Mouse (Mus musculus): ENCODE measurements at regions not wholly inside any gene's neighbourhood (a gene's known extent, or its start where the extent isn't known, plus 50 kb on each side); places are given as distances from the start of the nearest gene placed in this dataset.

DNA sequence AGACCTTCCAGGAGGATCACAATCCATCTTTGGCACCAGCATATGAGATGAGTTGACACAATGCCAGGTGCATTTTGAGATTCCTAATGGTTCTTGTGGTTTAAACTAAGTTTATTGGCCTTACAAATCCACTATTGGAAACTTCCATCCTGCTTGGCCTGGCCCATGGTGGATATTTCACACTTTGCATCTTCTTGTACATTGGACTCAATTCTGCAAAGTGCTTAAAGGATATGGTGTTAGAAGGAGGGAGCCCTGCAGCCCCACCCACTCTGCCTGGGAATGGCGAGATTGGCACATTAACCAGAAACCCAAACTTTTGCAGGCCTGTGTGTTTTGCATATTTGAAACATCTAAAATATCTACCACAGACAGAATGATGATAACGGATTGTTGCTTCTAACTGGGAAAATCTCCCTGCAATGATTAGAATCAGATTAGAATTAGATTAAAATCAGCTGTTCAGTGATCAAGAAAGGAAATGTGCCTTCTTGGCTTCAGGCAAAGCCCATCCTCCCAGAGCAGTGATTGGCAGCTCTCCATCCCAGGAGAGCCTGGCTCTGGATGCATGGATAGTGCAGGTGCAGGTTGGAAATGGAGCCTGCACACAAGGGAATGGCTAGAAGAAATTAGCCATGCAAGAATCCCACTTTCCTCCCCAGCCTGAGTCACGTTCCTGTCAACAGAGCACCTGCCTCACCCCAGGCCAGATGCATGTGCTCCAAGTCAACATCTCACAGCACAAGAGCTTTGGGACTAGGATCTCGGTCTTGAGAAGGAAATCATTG is 162.3 kb downstream of the Atp6ap1l start:
- 70% methylated on average over 4 of the region's 4 CpGs for WGBS
- no peak overlapping the region for H3K9ac ChIP-seq (ENCODE audit: low read depth, low read length)
- H3K4me2 ChIP-seq (ENCODE audit: low read length) = no peak overlapping the region
- H3K9me3 ChIP-seq (replicated peaks; ENCODE audit: low read length) = no peaks in the 10 kb centered on the region
- H3K27ac ChIP-seq = no peak overlapping the region
- TF ChIP-seq CTCF (IDR thresholded peaks at IDR 0.05; ENCODE audit: low read depth) = no peak
- H3K36me3 ChIP-seq (ENCODE audit: insufficient read depth, low read length) = no peaks in the 10 kb centered on the region
- H3K4me1 ChIP-seq (replicated peaks; ENCODE audit: insufficient read depth, low read length) = no peaks in the 10 kb centered on the region
- DNase-seq (ENCODE audit: low spot score) (no peak), ATAC-seq (replicated peaks; ENCODE audit: low FRiP score, low read depth) (no peak)
- no peak overlapping the region for H3K4me3 ChIP-seq (replicated peaks; ENCODE audit: low read depth, low read length)
- H3K27me3 ChIP-seq (ENCODE audit: insufficient read depth, low read length) = no peaks in the 10 kb centered on the region

DNA sequence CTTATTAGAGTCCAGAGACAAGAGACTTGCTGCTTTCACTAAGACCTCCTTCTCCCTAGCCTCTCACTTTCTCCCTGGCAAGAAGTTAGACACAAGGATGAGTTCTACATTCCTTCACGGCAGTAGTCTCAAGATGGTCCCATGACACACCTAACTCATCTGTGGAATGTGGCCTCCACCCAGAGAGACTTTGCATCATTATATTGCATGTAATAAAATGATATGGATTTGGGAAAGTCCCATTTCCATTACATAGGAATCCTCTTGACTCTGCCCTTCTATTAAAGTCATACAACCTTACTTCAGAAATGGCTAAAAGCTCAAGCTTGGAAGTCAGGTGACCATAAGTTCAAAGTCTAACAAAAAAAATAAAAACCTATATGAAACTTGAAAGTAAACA is 165.4 kb downstream of the Atp6ap1l start:
- no peak overlapping the region for H3K27ac ChIP-seq
- no peaks in the 10 kb centered on the region for H3K27me3 ChIP-seq (ENCODE audit: insufficient read depth, low read length)
- H3K36me3 ChIP-seq (ENCODE audit: insufficient read depth, low read length) = no peaks in the 10 kb centered on the region
- H3K9ac ChIP-seq (ENCODE audit: low read depth, low read length) = no peak overlapping the region
- TF ChIP-seq CTCF (IDR thresholded peaks at IDR 0.05; ENCODE audit: low read depth) = no peak
- H3K4me2 ChIP-seq (ENCODE audit: low read length) = no peak overlapping the region
- DNase-seq (ENCODE audit: low spot score) = no peak
- no peaks in the 10 kb centered on the region for H3K4me1 ChIP-seq (replicated peaks; ENCODE audit: insufficient read depth, low read length)
- no peaks in the 10 kb centered on the region for H3K9me3 ChIP-seq (replicated peaks; ENCODE audit: low read length)
- WGBS = 89% methylated on average over 1 of the region's 1 CpGs
- no peak overlapping the region for H3K4me3 ChIP-seq (replicated peaks; ENCODE audit: low read depth, low read length)
- ATAC-seq (replicated peaks; ENCODE audit: low FRiP score, low read depth) = no peak

DNA sequence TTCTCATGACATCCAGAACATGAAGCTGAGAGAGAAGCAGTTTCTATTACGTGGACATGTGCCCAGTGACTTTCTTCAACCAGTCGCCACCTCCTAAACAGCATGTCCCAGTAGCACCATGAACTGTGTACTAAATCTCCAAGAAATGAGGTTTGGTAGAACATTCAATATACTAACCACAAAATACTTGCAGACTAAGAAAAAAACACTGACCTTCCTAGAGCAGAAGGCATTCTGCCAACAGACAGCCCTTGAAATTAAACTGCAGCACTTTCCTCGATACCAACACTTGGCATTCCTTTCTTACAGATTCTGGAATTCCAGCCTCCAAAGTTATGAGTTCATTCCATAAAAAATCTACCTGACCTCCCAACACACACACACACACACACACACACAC is 166.6 kb downstream of the Atp6ap1l start:
- no peaks in the 10 kb centered on the region for H3K27me3 ChIP-seq (ENCODE audit: insufficient read depth, low read length)
- no peak for ATAC-seq (replicated peaks; ENCODE audit: low FRiP score, low read depth)
- H3K4me1 ChIP-seq (replicated peaks; ENCODE audit: insufficient read depth, low read length) = no peaks in the 10 kb centered on the region
- no peaks in the 10 kb centered on the region for H3K36me3 ChIP-seq (ENCODE audit: insufficient read depth, low read length)
- no peak overlapping the region for H3K4me2 ChIP-seq (ENCODE audit: low read length)
- DNase-seq (ENCODE audit: low spot score) = no peak
- H3K9me3 ChIP-seq (replicated peaks; ENCODE audit: low read length) = no peaks in the 10 kb centered on the region
- TF ChIP-seq CTCF (IDR thresholded peaks at IDR 0.05; ENCODE audit: low read depth) = no peak
- no peak overlapping the region for H3K9ac ChIP-seq (ENCODE audit: low read depth, low read length)
- 78% methylated on average over 3 of the region's 3 CpGs for WGBS
- H3K4me3 ChIP-seq (replicated peaks; ENCODE audit: low read depth, low read length) = no peak overlapping the region
- no peak overlapping the region for H3K27ac ChIP-seq

DNA sequence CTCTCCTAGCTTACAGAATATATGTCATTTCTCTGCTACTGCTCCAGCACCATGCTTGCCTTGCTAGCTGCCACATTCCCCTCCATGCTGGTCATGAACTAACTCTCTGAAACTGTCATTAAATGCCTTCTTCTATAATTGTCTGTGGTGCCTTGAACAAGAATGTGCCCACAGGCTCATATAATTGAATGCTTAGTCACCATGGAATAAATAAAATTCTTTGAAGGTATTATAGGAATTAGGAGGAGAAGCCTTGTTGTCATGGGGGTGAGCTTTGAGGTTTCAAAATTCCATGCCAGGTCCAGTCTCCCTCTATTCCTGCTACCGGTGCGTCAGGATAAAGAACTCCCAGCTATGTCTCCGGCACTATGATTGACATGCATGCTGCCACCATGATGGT is 171.9 kb downstream of the Atp6ap1l start:
- no peaks in the 10 kb centered on the region for H3K4me1 ChIP-seq (replicated peaks; ENCODE audit: insufficient read depth, low read length)
- no peak for TF ChIP-seq CTCF (IDR thresholded peaks at IDR 0.05; ENCODE audit: low read depth)
- no peak for DNase-seq (ENCODE audit: low spot score)
- H3K9ac ChIP-seq (ENCODE audit: low read depth, low read length) = no peak overlapping the region
- no peak overlapping the region for H3K4me2 ChIP-seq (ENCODE audit: low read length)
- H3K4me3 ChIP-seq (replicated peaks; ENCODE audit: low read depth, low read length) = no peak overlapping the region
- no peak overlapping the region for H3K27ac ChIP-seq
- no peak for ATAC-seq (replicated peaks; ENCODE audit: low FRiP score, low read depth)
- H3K9me3 ChIP-seq (replicated peaks; ENCODE audit: low read length) = no peaks in the 10 kb centered on the region
- 96% methylated on average over 3 of the region's 3 CpGs for WGBS
- no peaks in the 10 kb centered on the region for H3K36me3 ChIP-seq (ENCODE audit: insufficient read depth, low read length)
- no peaks in the 10 kb centered on the region for H3K27me3 ChIP-seq (ENCODE audit: insufficient read depth, low read length)

DNA sequence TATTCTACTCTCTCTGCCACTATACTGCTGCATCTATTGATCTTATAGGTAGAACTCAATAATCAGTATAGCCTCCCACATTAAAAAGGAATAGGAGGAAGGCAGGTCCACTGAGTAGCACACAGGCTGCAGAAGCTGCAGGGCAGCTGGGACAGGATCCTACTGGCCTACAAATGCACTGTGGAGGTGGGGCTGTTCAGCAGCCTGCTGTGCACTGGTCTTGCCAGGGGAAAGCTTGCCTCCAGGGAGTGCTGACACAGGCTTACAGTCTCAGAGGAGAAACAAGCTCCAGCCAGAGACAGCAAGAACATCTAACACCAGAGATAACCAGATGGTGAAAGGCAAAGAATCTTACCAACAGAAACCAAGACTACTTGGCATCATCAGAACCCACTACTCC is 176.1 kb downstream of the Atp6ap1l start:
- Histone ChIP-seq H3K4me3 (replicated peaks; ENCODE audit: low read depth, low read length) (no peak overlapping the region), H3K9me3 (replicated peaks; ENCODE audit: low read length) (no peaks in the 10 kb centered on the region), H3K27me3 (ENCODE audit: insufficient read depth, low read length) (no peaks in the 10 kb centered on the region), H3K36me3 (ENCODE audit: insufficient read depth, low read length) (no peaks in the 10 kb centered on the region), H3K4me1 (replicated peaks; ENCODE audit: insufficient read depth, low read length) (no peaks in the 10 kb centered on the region), H3K9ac (ENCODE audit: low read depth, low read length) (no peak overlapping the region), H3K4me2 (ENCODE audit: low read length) (no peak overlapping the region), H3K27ac (no peak overlapping the region)
- TF ChIP-seq CTCF (IDR thresholded peaks at IDR 0.05; ENCODE audit: low read depth) = no peak; the same call in 1 of the 2 replicates
- no peak for DNase-seq (ENCODE audit: low spot score)
- ATAC-seq (replicated peaks; ENCODE audit: low FRiP score, low read depth) = no peak

DNA sequence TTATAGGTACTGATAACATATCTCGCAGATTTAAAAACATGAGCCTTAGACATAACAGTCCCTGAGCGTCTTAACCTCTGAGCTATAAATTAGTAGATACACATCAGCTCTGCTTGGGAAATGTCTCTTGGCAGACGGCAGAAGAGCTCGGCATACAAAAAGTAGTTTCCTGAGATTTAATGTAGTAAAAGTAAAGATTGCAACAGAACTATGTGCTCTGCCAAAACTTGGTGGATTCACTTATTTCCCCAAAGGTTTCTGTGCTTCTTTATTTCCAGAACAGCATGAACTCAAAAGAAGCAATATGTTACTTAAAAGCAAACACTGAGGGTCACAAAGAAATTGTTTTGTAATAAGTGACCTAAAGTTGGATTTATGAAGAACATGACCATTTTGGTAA is 177.3 kb downstream of the Atp6ap1l start:
- H3K27me3 ChIP-seq (ENCODE audit: insufficient read depth, low read length) = no peaks in the 10 kb centered on the region
- H3K4me3 ChIP-seq (replicated peaks; ENCODE audit: low read depth, low read length) = no peak overlapping the region
- TF ChIP-seq CTCF (IDR thresholded peaks at IDR 0.05; ENCODE audit: low read depth) = no peak
- no peaks in the 10 kb centered on the region for H3K9me3 ChIP-seq (replicated peaks; ENCODE audit: low read length)
- ATAC-seq (replicated peaks; ENCODE audit: low FRiP score, low read depth) (no peak), DNase-seq (ENCODE audit: low spot score) (peak; percentile 33)
- no peak overlapping the region for H3K9ac ChIP-seq (ENCODE audit: low read depth, low read length)
- no peaks in the 10 kb centered on the region for H3K36me3 ChIP-seq (ENCODE audit: insufficient read depth, low read length)
- no peak overlapping the region for H3K4me2 ChIP-seq (ENCODE audit: low read length)
- 25% methylated on average over 4 of the region's 4 CpGs for WGBS
- no peak overlapping the region for H3K27ac ChIP-seq
- H3K4me1 ChIP-seq (replicated peaks; ENCODE audit: insufficient read depth, low read length) = no peaks in the 10 kb centered on the region; the same call in 1 of the 2 replicates

All from kidney, postnatal 0 days (tissue).